Mouse (Mus musculus) heart, embryonic 13.5 days (tissue): Measurements from ENCODE around the gene Tmem97. TPM values are rescaled to one million over a fixed set of nuclear protein-coding genes. Genes with fewer than 3 reads are reported as not detected.
"Not testable (repeated sequence)": the region's sequence is repeated elsewhere in the genome, so short reads cannot be mapped to it uniquely, and the experiment has no call there.

Experiments
- ATAC-seq: fragments of 200-750 bp; cut with Nextera tagmentation; 2 replicates; pipeline ENCODE4 v1.8.0; 2017; ENCODE audit warnings: moderate TSS enrichment; ENCODE audit not compliant: insufficient number of reproducible peaks, low FRiP score, low TSS enrichment; ENCODE audit errors: extremely low read depth
- H3K27ac ChIP-seq: fragments of 300-500 bp; sonication (generic); replicated peaks from 2 replicates; pipeline ENCODE4 v1.5.1; 2015; ENCODE audit warnings: moderate library complexity, mild to moderate bottlenecking, inconsistent platforms
- H3K27me3 ChIP-seq: fragments of 300-500 bp; sonication (generic); replicated peaks from 2 replicates; pipeline ENCODE4 v1.6.1; 2015; ENCODE audit warnings: mild to moderate bottlenecking, inconsistent platforms
- H3K36me3 ChIP-seq: fragments of 300-500 bp; sonication (generic); 2 replicates; pipeline ENCODE4 v1.6.1; 2015; ENCODE audit warnings: mild to moderate bottlenecking, inconsistent platforms
- H3K4me1 ChIP-seq: fragments of 300-500 bp; sonication (generic); 2 replicates; pipeline ENCODE4 v1.6.1; 2015; ENCODE audit warnings: inconsistent platforms
- H3K4me2 ChIP-seq: fragments of 300-500 bp; sonication (generic); 2 replicates; pipeline ENCODE4 v1.6.1; 2015; ENCODE audit warnings: inconsistent platforms, mild to moderate bottlenecking, moderate library complexity
- H3K4me3 ChIP-seq: fragments of 300-500 bp; sonication (generic); 2 replicates; pipeline ENCODE4 v1.5.1; 2015; ENCODE audit warnings: moderate library complexity, mild to moderate bottlenecking, inconsistent platforms
- H3K9ac ChIP-seq: fragments of 300-500 bp; sonication (generic); 2 replicates; pipeline ENCODE4 v1.6.1; 2015; ENCODE audit warnings: inconsistent platforms, mild to moderate bottlenecking, moderate library complexity
- H3K9me3 ChIP-seq: fragments of 300-500 bp; sonication (generic); 2 replicates; pipeline ENCODE4 v1.6.1; 2016; ENCODE audit warnings: inconsistent platforms
- WGBS: fragments of 180-500 bp; shearing (Covaris S2); methylation state at CpG from one replicate; pipeline ENCODE4 v1.1.7; 2015; ENCODE audit warnings: mixed read lengths; 5-methylcytosine and 5-hydroxymethylcytosine counted together
- polyA plus RNA-seq: library from polyadenylated mRNA; unstranded; fragments of >200 nt; fragmentation: Nextera tagmentation; extraction: Ambion mirVana; gene quantifications from 2 replicates; pipeline ENCODE4 v1.2.1, GENCODE M21; 2015

Gene Tmem97
- polyA plus RNA-seq, 1 experiment from 2014 or later: 58.3 TPM

- not testable (repeated sequence) for H3K4me1 ChIP-seq, H3K9ac ChIP-seq, H3K27ac ChIP-seq, ATAC-seq, H3K9me3 ChIP-seq, H3K4me3 ChIP-seq, H3K4me2 ChIP-seq, H3K27me3 ChIP-seq
- WGBS: 89% methylated on average over 4 of the region's 4 CpGs
- H3K36me3 ChIP-seq: peaks cover 90% of the 10 kb centered on the region
These were observed 23.5 kb upstream of the Tmem97 start for GRCm38 (mm10) chr11:78574031-78574430.

GRCm38 (mm10) chr11:78571854-78572253 is 21.3 kb upstream of the Tmem97 start:
- H3K9ac ChIP-seq: no peak overlapping the region
- peaks cover 9% of the 10 kb centered on the region for H3K4me1 ChIP-seq
- no peak overlapping the region for H3K4me2 ChIP-seq
- no peak overlapping the region for H3K4me3 ChIP-seq
- 82% methylated on average over 6 of the region's 6 CpGs for WGBS
- H3K36me3 ChIP-seq: peaks cover 79% of the 10 kb centered on the region
- no peak for ATAC-seq
- no peaks in the 10 kb centered on the region for H3K9me3 ChIP-seq
- H3K27ac ChIP-seq: no peak overlapping the region
- H3K27me3 ChIP-seq: no peaks in the 10 kb centered on the region

DNA sequence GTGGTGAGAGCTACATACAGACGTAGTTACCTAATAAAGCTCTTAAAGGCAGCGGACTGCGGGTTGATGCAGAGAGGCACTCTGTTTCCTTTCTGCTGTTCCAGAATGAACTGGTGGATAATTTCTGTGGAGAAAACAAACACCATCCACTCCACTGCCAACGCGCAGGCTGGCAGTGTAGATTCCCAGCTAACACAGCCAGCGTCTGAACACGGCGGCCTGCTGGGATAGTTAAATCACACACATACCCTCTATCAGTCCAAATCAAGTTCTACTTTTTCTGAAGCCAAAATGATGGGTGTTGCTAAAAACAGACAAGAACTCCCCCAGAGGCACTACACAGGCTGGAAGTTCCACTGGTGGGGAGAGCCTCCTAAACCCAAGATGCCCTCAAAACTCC is 20.9 kb upstream of the Tmem97 start:
- Histone ChIP-seq H3K4me2 (no peak overlapping the region), H3K27me3 (no peaks in the 10 kb centered on the region), H3K9ac (no peak overlapping the region), H3K4me3 (no peak overlapping the region), H3K27ac (no peak overlapping the region), H3K9me3 (no peaks in the 10 kb centered on the region), H3K36me3 (peaks cover 79% of the 10 kb centered on the region), H3K4me1 (peaks cover 13% of the 10 kb centered on the region)
- ATAC-seq: no peak
- 95% methylated on average over 8 of the region's 8 CpGs for WGBS

- WGBS: 62% methylated on average over 3 of the region's 3 CpGs
- H3K9ac ChIP-seq: no peak overlapping the region
- H3K27ac ChIP-seq: peak overlapping the region; percentile 29
- H3K36me3 ChIP-seq: peaks cover 75% of the 10 kb centered on the region
- H3K4me1 ChIP-seq: peaks cover 16% of the 10 kb centered on the region
- H3K9me3 ChIP-seq: no peaks in the 10 kb centered on the region
- no peaks in the 10 kb centered on the region for H3K27me3 ChIP-seq
- H3K4me3 ChIP-seq: no peak overlapping the region
- ATAC-seq: no peak
- H3K4me2 ChIP-seq: no peak overlapping the region
These were observed 19.2 kb upstream of the Tmem97 start for GRCm38 (mm10) chr11:78569806-78570205.

DNA sequence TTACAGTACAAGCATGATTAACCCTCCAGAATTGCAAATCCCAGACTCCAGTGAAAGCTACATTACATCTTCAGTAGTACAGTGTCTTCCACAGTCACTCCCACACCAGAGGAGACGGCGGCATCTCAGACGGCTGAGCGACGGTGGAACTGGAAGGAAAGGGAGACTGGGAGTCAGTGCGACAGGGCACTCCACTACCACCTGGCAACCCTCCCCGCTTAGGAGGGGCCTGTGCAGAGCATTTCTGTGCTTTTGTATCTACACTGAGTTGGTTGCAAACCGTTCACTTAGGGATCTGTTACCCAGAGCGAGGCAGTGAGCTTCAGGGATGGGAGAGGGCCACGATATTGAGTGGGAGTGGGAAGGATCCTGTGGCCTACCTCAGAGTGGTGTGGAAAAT is 18.2 kb upstream of the Tmem97 start:
- Histone ChIP-seq H3K4me3 (no peak overlapping the region), H3K9me3 (no peaks in the 10 kb centered on the region), H3K4me2 (no peak overlapping the region), H3K4me1 (peaks cover 16% of the 10 kb centered on the region), H3K9ac (no peak overlapping the region), H3K27me3 (no peaks in the 10 kb centered on the region), H3K36me3 (peaks cover 67% of the 10 kb centered on the region), H3K27ac (no peak overlapping the region)
- no peak for ATAC-seq
- 80% methylated on average over 10 of the region's 10 CpGs for WGBS

DNA sequence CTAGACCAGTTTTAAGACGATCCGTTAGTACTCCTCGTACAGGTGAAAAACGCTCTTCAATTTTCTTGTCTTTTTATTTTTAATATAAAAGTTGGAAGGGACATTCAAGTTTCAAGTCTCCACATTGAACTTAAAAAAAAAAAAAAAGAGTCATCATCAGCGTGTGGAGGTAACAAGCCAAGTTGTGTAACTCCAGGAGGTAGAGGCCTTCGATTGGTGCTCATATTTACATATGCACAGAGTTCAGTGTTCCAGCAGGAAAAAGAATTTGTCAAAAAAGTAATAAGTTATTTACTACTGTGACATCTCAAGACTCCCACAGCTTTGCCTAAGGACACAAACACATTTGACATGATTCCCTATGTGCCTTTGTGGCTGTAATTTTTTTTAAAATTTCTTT is 17.0 kb upstream of the Tmem97 start:
- Histone ChIP-seq H3K9me3 (no peaks in the 10 kb centered on the region), H3K4me3 (no peak overlapping the region), H3K4me2 (no peak overlapping the region), H3K36me3 (peaks cover 58% of the 10 kb centered on the region), H3K4me1 (peaks cover 16% of the 10 kb centered on the region), H3K27me3 (no peaks in the 10 kb centered on the region), H3K27ac (no peak overlapping the region), H3K9ac (no peak overlapping the region)
- 89% methylated on average over 6 of the region's 6 CpGs for WGBS
- ATAC-seq: no peak

DNA sequence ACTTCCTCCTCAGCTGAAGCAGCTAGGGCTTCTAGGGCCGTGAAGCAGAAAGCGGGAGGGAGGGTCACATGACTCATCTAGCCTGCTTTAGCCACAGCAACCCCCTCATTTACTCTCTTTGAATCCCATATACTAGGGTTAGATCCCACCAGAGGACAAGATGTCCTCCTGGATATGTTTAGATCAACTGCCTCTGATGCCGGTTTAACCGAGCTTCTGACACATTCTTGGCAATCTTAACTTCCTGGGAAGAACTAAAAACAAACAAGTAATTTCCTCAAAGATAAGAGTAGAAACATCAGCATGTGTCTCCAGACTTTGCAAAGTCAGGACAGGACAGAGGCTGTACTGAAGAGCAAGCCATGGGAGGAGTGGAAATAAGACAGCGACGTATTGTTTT is 16.2 kb upstream of the Tmem97 start:
- Histone ChIP-seq H3K9me3 (no peaks in the 10 kb centered on the region), H3K27me3 (no peaks in the 10 kb centered on the region), H3K4me1 (peaks cover 16% of the 10 kb centered on the region), H3K4me2 (no peak overlapping the region), H3K36me3 (peaks cover 50% of the 10 kb centered on the region), H3K4me3 (no peak overlapping the region), H3K27ac (peak overlapping the region; percentile 65), H3K9ac (no peak overlapping the region)
- ATAC-seq: peak; percentile 42; the same call in 1 of the 2 replicates
- WGBS: 26% methylated on average over 6 of the region's 6 CpGs

DNA sequence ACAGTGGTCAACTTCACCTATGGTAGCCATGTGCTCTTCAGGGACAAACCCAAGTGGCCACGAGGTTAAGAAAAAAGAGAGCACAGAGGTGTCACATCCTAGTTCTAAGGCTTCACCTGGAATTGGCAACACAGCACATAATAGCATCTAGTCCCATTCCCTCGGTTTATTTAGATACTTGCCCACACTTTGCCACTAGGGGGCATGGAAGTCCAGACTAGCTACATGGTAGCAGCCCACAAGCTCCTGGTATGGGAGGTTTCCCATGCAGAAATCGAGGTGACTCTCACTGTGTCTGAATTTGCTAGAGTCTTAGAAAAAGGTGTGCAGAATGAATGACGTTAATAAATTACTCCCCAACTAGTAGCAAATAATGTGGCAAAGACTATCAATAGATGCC is 9.9 kb upstream of the Tmem97 start:
- Histone ChIP-seq H3K27ac (no peak overlapping the region), H3K9me3 (no peaks in the 10 kb centered on the region), H3K4me2 (no peak overlapping the region), H3K4me3 (no peak overlapping the region), H3K9ac (no peak overlapping the region), H3K27me3 (no peaks in the 10 kb centered on the region), H3K4me1 (peaks cover 7% of the 10 kb centered on the region), H3K36me3 (peaks cover 3% of the 10 kb centered on the region)
- 6% methylated on average over 4 of the region's 4 CpGs for WGBS
- ATAC-seq: no peak

DNA sequence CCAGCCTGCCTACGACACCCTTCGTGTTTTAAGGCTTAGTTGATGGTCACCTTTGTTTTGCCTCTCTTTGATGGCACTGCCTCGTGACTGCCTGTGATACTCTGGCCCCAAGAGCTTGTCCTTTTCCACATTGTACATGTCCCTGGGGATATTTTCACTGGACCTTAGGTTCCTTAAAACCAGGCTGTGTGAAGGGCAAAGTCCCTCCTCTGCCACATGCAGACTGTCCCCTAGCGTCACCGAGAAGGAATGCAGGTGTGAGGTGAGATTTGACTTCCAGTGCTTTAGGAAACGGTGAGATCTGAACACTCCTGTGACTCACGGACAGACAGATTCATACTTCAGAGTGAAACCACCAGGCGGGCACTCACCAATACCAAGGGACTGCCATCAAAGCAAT is 6.7 kb upstream of the Tmem97 start:
- ATAC-seq: no peak
- 53% methylated on average over 8 of the region's 8 CpGs for WGBS
- Histone ChIP-seq H3K4me1 (peaks cover 12% of the 10 kb centered on the region), H3K9ac (no peak overlapping the region), H3K27ac (no peak overlapping the region), H3K36me3 (no peaks in the 10 kb centered on the region), H3K4me2 (no peak overlapping the region), H3K9me3 (peaks cover 8% of the 10 kb centered on the region; the same call in 1 of the 2 replicates), H3K4me3 (no peak overlapping the region), H3K27me3 (no peaks in the 10 kb centered on the region)

DNA sequence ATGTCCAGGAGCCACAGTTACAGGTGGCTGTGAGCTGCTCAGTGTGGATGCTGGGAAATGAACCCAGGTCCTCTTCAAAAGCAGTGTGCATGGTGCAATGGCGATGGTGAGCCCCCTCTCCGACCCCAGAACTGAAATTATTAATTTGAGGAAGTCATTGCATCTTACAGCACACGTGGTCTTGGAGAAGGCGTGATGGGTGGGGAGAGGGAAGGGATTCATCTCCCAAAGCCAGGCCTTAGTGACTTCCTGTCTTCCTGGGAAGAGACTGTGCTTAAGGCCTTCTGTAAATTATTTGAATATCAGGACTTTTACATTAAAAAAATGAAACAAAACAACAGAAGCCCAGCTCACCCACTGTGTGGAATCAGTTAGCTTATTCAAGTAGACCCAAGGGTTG is 5.5 kb upstream of the Tmem97 start:
- no peak for ATAC-seq
- 80% methylated on average over 4 of the region's 4 CpGs for WGBS
- H3K27ac ChIP-seq: peak overlapping the region; percentile 81
- H3K36me3 ChIP-seq: no peaks in the 10 kb centered on the region
- H3K9ac ChIP-seq: no peak overlapping the region
- no peak overlapping the region for H3K4me3 ChIP-seq
- H3K4me2 ChIP-seq: no peak overlapping the region
- no peaks in the 10 kb centered on the region for H3K27me3 ChIP-seq
- H3K9me3 ChIP-seq: peaks cover 8% of the 10 kb centered on the region; the same call in 1 of the 2 replicates
- peaks cover 14% of the 10 kb centered on the region for H3K4me1 ChIP-seq

GRCm38 (mm10) chr11:78555623-78556022 is 5.0 kb upstream of the Tmem97 start:
- Histone ChIP-seq H3K36me3 (no peaks in the 10 kb centered on the region), H3K27me3 (no peaks in the 10 kb centered on the region), H3K4me1 (peaks cover 16% of the 10 kb centered on the region), H3K9ac (0 out of 2 replicates have a peak overlapping the region, but pooled peaks have one; percentile 21), H3K27ac (peak overlapping the region; percentile 81), H3K4me2 (no peak overlapping the region), H3K9me3 (peaks cover 8% of the 10 kb centered on the region; the same call in 1 of the 2 replicates), H3K4me3 (no peak overlapping the region)
- no peak for ATAC-seq
- 50% methylated on average over 3 of the region's 3 CpGs for WGBS

DNA sequence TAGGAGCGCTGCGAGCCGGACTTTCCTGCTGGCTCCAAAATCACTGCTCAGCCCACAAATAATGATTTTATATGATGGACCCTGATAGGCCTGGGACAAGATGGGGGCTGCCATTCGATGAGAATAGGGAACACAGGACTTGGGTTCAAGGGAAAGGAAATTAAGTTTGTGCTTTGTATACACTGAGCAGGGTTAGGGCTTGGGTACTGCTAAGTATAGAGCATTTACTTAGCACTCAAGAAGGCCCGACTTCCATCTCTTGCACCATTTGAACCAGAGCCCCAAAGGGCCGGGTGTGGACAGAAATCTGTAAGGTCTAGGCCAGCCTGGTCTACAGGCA is 452 bp upstream of the Tmem97 start:
- peak overlapping the region; percentile 88 for H3K4me2 ChIP-seq
- H3K9me3 ChIP-seq: peaks cover 8% of the 10 kb centered on the region; the same call in 1 of the 2 replicates
- no peak for ATAC-seq
- H3K4me3 ChIP-seq: peak overlapping the region; percentile 78
- 33% methylated on average over 6 of the region's 6 CpGs for WGBS
- H3K36me3 ChIP-seq: 0 out of 2 replicates have a peak, but pooled peaks cover 7% of the 10 kb centered on the region
- peak overlapping the region; percentile 83 for H3K9ac ChIP-seq
- H3K27ac ChIP-seq: peak overlapping the region; percentile 66; the same call in 1 of the 2 replicates
- H3K4me1 ChIP-seq: peaks cover 34% of the 10 kb centered on the region
- no peaks in the 10 kb centered on the region for H3K27me3 ChIP-seq
